Mouse (Mus musculus): ENCODE data around the gene Pou3f3. TPM values are rescaled to one million over a fixed set of nuclear protein-coding genes. Genes with fewer than 3 reads are reported as not detected.

Gene Pou3f3
- polyA plus RNA-seq, 2 experiments: 0.77 to 3.2 TPM

GRCm38 (mm10) chr1:42686194-42687131 lies 9.1 kb upstream of the Pou3f3 start:
- Histone ChIP-seq H3K4me2 (replicated peaks; ENCODE audit: low read depth, low read length, severe bottlenecking) (peak overlapping the region; percentile 67), H3K9me3 (ENCODE audit: control insufficient read depth, low read length) (no peaks in the 10 kb centered on the region), H3K9ac (ENCODE audit: low read depth, low read length, severe bottlenecking) (peak overlapping the region; percentile 46), H3K4me1 (ENCODE audit: control insufficient read depth, insufficient read depth, low read length) (peaks cover 11% of the 10 kb centered on the region), H3K27me3 (ENCODE audit: control insufficient read depth, insufficient read depth, low read length) (peaks cover 85% of the 10 kb centered on the region), H3K36me3 (ENCODE audit: control insufficient read depth, insufficient read depth, low read length) (no peaks in the 10 kb centered on the region), H3K4me3 (replicated peaks; ENCODE audit: low read length) (peak overlapping the region; percentile 39), H3K27ac (replicated peaks; ENCODE audit: low read depth, low read length) (no peak overlapping the region)
- DNase-seq (ENCODE audit: low spot score) (no peak), ATAC-seq (ENCODE audit: low FRiP score, low read depth) (peak; percentile 20; the same call in 1 of the 2 replicates)
- 1% methylated on average over 52 of the region's 53 CpGs for WGBS
- no peak for TF ChIP-seq POLR2A (IDR thresholded peaks at IDR 0.05; ENCODE audit: borderline replicate concordance, extremely low read depth, insufficient read depth, insufficient read length)

DNA sequence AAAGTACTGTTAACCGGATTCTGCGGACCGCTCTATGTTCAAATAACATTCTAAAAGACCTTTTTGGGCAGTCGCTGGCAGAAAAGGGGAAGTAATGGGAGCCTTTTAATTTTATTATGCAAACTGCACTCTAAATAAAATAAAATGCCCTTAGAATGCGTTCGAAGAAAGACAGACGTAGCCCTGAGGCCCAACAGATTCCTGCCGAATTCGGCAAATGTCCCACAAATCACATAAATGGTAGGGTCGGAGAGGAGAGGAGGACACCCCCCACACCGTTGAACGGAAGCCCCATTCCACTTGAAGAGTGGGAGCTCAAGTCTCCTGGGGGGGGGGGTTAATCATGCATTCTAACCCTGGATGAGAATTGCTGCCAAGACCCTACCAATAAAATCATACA lies 8.3 kb upstream of the Pou3f3 start:
- 2% methylated on average over 12 of the region's 12 CpGs for WGBS
- Histone ChIP-seq H3K27me3 (ENCODE audit: control insufficient read depth, insufficient read depth, low read length) (peaks cover 93% of the 10 kb centered on the region), H3K9ac (ENCODE audit: low read depth, low read length, severe bottlenecking) (no peak overlapping the region), H3K36me3 (ENCODE audit: control insufficient read depth, insufficient read depth, low read length) (no peaks in the 10 kb centered on the region), H3K27ac (replicated peaks; ENCODE audit: low read depth, low read length) (no peak overlapping the region), H3K4me2 (replicated peaks; ENCODE audit: low read depth, low read length, severe bottlenecking) (peak overlapping the region; percentile 67), H3K9me3 (ENCODE audit: control insufficient read depth, low read length) (no peaks in the 10 kb centered on the region), H3K4me1 (ENCODE audit: control insufficient read depth, insufficient read depth, low read length) (peaks cover 11% of the 10 kb centered on the region), H3K4me3 (replicated peaks; ENCODE audit: low read length) (no peak overlapping the region; the same call in 1 of the 2 replicates)
- TF ChIP-seq POLR2A (IDR thresholded peaks at IDR 0.05; ENCODE audit: borderline replicate concordance, extremely low read depth, insufficient read depth, insufficient read length): no peak
- DNase-seq (ENCODE audit: low spot score): no peak
- ATAC-seq (ENCODE audit: low FRiP score, low read depth): no peak

- no peak for ATAC-seq (ENCODE audit: low FRiP score, low read depth)
- Histone ChIP-seq H3K27me3 (ENCODE audit: control insufficient read depth, insufficient read depth, low read length) (peaks cover 97% of the 10 kb centered on the region), H3K9ac (ENCODE audit: low read depth, low read length, severe bottlenecking) (no peak overlapping the region), H3K36me3 (ENCODE audit: control insufficient read depth, insufficient read depth, low read length) (no peaks in the 10 kb centered on the region), H3K4me3 (replicated peaks; ENCODE audit: low read length) (no peak overlapping the region), H3K4me2 (replicated peaks; ENCODE audit: low read depth, low read length, severe bottlenecking) (no peak overlapping the region), H3K9me3 (ENCODE audit: control insufficient read depth, low read length) (no peaks in the 10 kb centered on the region), H3K27ac (replicated peaks; ENCODE audit: low read depth, low read length) (no peak overlapping the region), H3K4me1 (ENCODE audit: control insufficient read depth, insufficient read depth, low read length) (peaks cover 11% of the 10 kb centered on the region)
- DNase-seq (ENCODE audit: low spot score): no peak
- TF ChIP-seq POLR2A (IDR thresholded peaks at IDR 0.05; ENCODE audit: borderline replicate concordance, extremely low read depth, insufficient read depth, insufficient read length): no peak
- 12% methylated on average over 7 of the region's 7 CpGs for WGBS
These were observed 7.6 kb upstream of the Pou3f3 start for GRCm38 (mm10) chr1:42687756-42688540.

DNA sequence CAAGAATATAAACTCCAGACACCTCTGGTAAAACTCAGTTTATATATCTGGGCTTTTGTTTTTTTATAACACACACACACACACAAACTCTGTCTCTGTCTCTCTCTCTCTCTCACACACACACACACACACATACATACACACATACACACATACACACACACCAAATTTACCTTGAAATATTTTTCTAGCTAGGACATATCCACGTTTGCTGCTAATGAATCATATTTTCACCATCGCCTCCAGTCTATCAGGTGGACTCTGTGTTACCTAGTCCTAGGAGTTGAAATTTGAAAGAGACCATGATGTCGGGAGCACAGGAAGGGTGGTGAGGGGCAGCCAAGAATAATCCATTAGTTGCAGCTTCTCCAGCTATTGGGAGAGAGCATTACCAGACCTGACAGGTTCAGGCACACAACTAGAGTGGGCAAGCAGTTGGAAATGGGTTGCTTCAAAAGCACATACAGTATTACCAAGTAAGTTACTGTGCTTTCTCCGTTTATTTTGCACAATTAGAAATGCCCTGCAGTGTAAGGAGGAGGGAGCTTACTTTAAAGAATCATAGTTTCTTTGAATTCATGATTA lies 6.9 kb upstream of the Pou3f3 start:
- ATAC-seq (ENCODE audit: low FRiP score, low read depth) (no peak), DNase-seq (ENCODE audit: low spot score) (no peak)
- Histone ChIP-seq H3K9me3 (ENCODE audit: control insufficient read depth, low read length) (no peaks in the 10 kb centered on the region), H3K4me1 (ENCODE audit: control insufficient read depth, insufficient read depth, low read length) (peaks cover 11% of the 10 kb centered on the region), H3K9ac (ENCODE audit: low read depth, low read length, severe bottlenecking) (no peak overlapping the region), H3K4me2 (replicated peaks; ENCODE audit: low read depth, low read length, severe bottlenecking) (no peak overlapping the region), H3K4me3 (replicated peaks; ENCODE audit: low read length) (no peak overlapping the region), H3K36me3 (ENCODE audit: control insufficient read depth, insufficient read depth, low read length) (no peaks in the 10 kb centered on the region), H3K27me3 (ENCODE audit: control insufficient read depth, insufficient read depth, low read length) (peaks cover 97% of the 10 kb centered on the region), H3K27ac (replicated peaks; ENCODE audit: low read depth, low read length) (no peak overlapping the region)
- WGBS: 15% methylated on average over 4 of the region's 4 CpGs
- TF ChIP-seq POLR2A (IDR thresholded peaks at IDR 0.05; ENCODE audit: borderline replicate concordance, extremely low read depth, insufficient read depth, insufficient read length): no peak

DNA sequence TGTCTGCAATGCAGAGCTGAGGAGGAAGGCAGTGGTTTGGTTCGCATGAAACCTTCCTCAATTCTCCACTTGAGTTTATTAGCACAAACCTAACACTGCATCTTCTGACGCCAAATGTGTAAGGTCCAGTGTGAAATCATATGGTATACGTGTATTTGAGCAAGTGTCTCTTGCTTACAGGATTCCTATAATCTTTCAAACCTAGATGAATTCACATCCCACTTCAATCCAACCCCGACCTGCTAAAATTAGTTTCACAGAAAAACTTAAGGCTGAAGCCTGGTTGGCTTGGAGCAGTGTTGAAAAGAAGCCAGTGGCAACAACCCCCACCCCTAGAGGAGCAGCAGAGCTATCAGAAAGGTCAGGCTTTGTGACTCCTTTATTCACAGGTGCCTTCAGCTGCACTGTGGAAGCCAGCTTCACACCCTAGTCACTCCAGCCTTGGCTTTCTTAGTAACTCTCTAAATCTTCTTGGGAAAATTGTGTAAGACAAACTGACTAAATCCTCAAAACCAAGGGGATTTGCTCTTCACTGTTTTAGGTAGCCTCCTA lies 5.5 kb upstream of the Pou3f3 start:
- Histone ChIP-seq H3K9me3 (ENCODE audit: control insufficient read depth, low read length) (no peaks in the 10 kb centered on the region), H3K27me3 (ENCODE audit: control insufficient read depth, insufficient read depth, low read length) (peaks cover 93% of the 10 kb centered on the region), H3K4me2 (replicated peaks; ENCODE audit: low read depth, low read length, severe bottlenecking) (no peak overlapping the region), H3K4me1 (ENCODE audit: control insufficient read depth, insufficient read depth, low read length) (peaks cover 11% of the 10 kb centered on the region; the same call in 1 of the 2 replicates), H3K9ac (ENCODE audit: low read depth, low read length, severe bottlenecking) (no peak overlapping the region), H3K4me3 (replicated peaks; ENCODE audit: low read length) (no peak overlapping the region), H3K27ac (replicated peaks; ENCODE audit: low read depth, low read length) (no peak overlapping the region), H3K36me3 (ENCODE audit: control insufficient read depth, insufficient read depth, low read length) (no peaks in the 10 kb centered on the region)
- DNase-seq (ENCODE audit: low spot score) (no peak), ATAC-seq (ENCODE audit: low FRiP score, low read depth) (no peak)
- no peak for TF ChIP-seq POLR2A (IDR thresholded peaks at IDR 0.05; ENCODE audit: borderline replicate concordance, extremely low read depth, insufficient read depth, insufficient read length)
- WGBS: 7% methylated on average over 4 of the region's 4 CpGs

Measured in limb, embryonic 14.5 days (tissue).